Mouse (Mus musculus) limb, embryonic 14.5 days (tissue): ENCODE data around the gene Comp. TPM values are rescaled to one million over a fixed set of nuclear protein-coding genes. Genes with fewer than 3 reads are reported as not detected.

Experiments used
- ATAC-seq: fragments of 200-750 bp; cut with Nextera tagmentation; 2 replicates; pipeline ENCODE4 v1.8.0; 2017; ENCODE audit warnings: low read depth, moderate number of reproducible peaks, moderate TSS enrichment; ENCODE audit not compliant: low FRiP score
- DNase-seq: peaks from one replicate; pipeline ENCODE4 v3.0.0-alpha.2; 2015; ENCODE audit warnings: low spot score
- H3K27ac ChIP-seq: fragments of 300-500 bp; sonication (generic); replicated peaks from 2 replicates; pipeline ENCODE4 v1.5.1; 2014; ENCODE audit warnings: low read depth, mild to moderate bottlenecking, low read length, moderate library complexity, mixed read lengths
- H3K27me3 ChIP-seq: fragments of 300-500 bp; sonication (generic); 2 replicates; pipeline ENCODE4 v1.6.1; 2014; ENCODE audit warnings: low read length, mixed read lengths; ENCODE audit not compliant: control insufficient read depth, insufficient read depth
- H3K36me3 ChIP-seq: fragments of 300-500 bp; sonication (generic); 2 replicates; pipeline ENCODE4 v1.6.1; 2014; ENCODE audit warnings: mild to moderate bottlenecking, low read length, moderate library complexity, mixed read lengths; ENCODE audit not compliant: control insufficient read depth, insufficient read depth
- H3K4me1 ChIP-seq: fragments of 300-500 bp; sonication (generic); 2 replicates; pipeline ENCODE4 v1.6.1; 2014; ENCODE audit warnings: antibody characterized with exemption, low read length, mixed read lengths; ENCODE audit not compliant: control insufficient read depth, insufficient read depth
- H3K4me2 ChIP-seq: fragments of 300-500 bp; sonication (generic); replicated peaks from 2 replicates; pipeline ENCODE4 v1.6.1; 2014; ENCODE audit warnings: low read depth, mild to moderate bottlenecking, low read length, moderate library complexity; ENCODE audit not compliant: severe bottlenecking
- H3K4me3 ChIP-seq: fragments of 300-500 bp; sonication (generic); replicated peaks from 2 replicates; pipeline ENCODE4 v1.5.1; 2014; ENCODE audit warnings: low read length
- H3K9ac ChIP-seq: fragments of 300-500 bp; sonication (generic); 2 replicates; pipeline ENCODE4 v1.6.1; 2014; ENCODE audit warnings: mild to moderate bottlenecking, low read depth, low read length, moderate library complexity; ENCODE audit not compliant: severe bottlenecking
- H3K9me3 ChIP-seq: fragments of 300-500 bp; sonication (generic); 2 replicates; pipeline ENCODE4 v1.6.1; 2016; ENCODE audit warnings: low read length; ENCODE audit not compliant: control insufficient read depth
- POLR2A ChIP-seq: fragments of 200-500 bp; IDR thresholded peaks from 2 replicates; pipeline ENCODE4 v1.8.0; 2012; ENCODE audit warnings: inconsistent platforms, mild to moderate bottlenecking, moderate library complexity, borderline replicate concordance; ENCODE audit not compliant: insufficient read depth, insufficient read length; ENCODE audit errors: extremely low read depth
- WGBS: fragments of 180-500 bp; shearing (Covaris S2); extraction: QIAGEN DNeasy Blood & Tissue Kit; methylation state at CpG from one replicate; pipeline ENCODE4 v1.1.7; 2014; 5-methylcytosine and 5-hydroxymethylcytosine counted together
- polyA plus RNA-seq, 2 experiments: library from polyadenylated mRNA; depleted of rRNA in 1 of 2; stranded (reverse) in 1 of 2; unstranded in 1 of 2; fragments of >200 nt; fragmentation: Nextera tagmentation in 1 of 2; extraction: Ambion mirVana in 1 of 2; gene quantifications; 2 replicates each; pipeline versions ENCODE4 v1.2.1 to v1.2.3; 2012 to 2014

Comp gene
- polyA plus RNA-seq, 2 experiments = 46.3 to 136 TPM

GRCm38 (mm10) chr8:70329835-70330740 is 43.3 kb upstream of the Comp start:
- Histone ChIP-seq H3K4me1 (peaks cover 16% of the 10 kb centered on the region), H3K27ac (no peak overlapping the region), H3K9ac (0 out of 2 replicates have a peak overlapping the region, but pooled peaks have one; percentile 12), H3K4me2 (peak overlapping the region; percentile 34), H3K27me3 (no peaks in the 10 kb centered on the region), H3K9me3 (no peaks in the 10 kb centered on the region), H3K36me3 (peaks cover 65% of the 10 kb centered on the region), H3K4me3 (peak overlapping the region; percentile 6; the same call in 1 of the 2 replicates)
- ATAC-seq (no peak), DNase-seq (no peak)
- 12% methylated on average over 45 of the region's 45 CpGs for WGBS
- TF ChIP-seq POLR2A = no peak

- Histone ChIP-seq H3K36me3 (peaks cover 71% of the 10 kb centered on the region), H3K27me3 (no peaks in the 10 kb centered on the region), H3K4me2 (peak overlapping the region; percentile 34), H3K9ac (0 out of 2 replicates have a peak overlapping the region, but pooled peaks have one; percentile 12), H3K9me3 (no peaks in the 10 kb centered on the region), H3K4me3 (peak overlapping the region; percentile 6; the same call in 1 of the 2 replicates), H3K4me1 (peaks cover 16% of the 10 kb centered on the region), H3K27ac (no peak overlapping the region)
- ATAC-seq (peak; percentile 69), DNase-seq (peak; percentile 74)
- TF ChIP-seq POLR2A = no peak
- WGBS = 30% methylated on average over 46 of the region's 53 CpGs
These were observed 42.5 kb upstream of the Comp start for GRCm38 (mm10) chr8:70330741-70331364.

- Histone ChIP-seq H3K27ac (peak overlapping the region; percentile 33; the same call in 1 of the 2 replicates), H3K4me1 (peaks cover 16% of the 10 kb centered on the region), H3K36me3 (peaks cover 78% of the 10 kb centered on the region), H3K9me3 (no peaks in the 10 kb centered on the region), H3K9ac (peak overlapping the region; percentile 21; the same call in 1 of the 2 replicates), H3K27me3 (no peaks in the 10 kb centered on the region), H3K4me2 (no peak overlapping the region), H3K4me3 (no peak overlapping the region)
- WGBS = 69% methylated on average over 19 of the region's 19 CpGs
- ATAC-seq = no peak
- no peak for TF ChIP-seq POLR2A
- DNase-seq = no peak
These were observed 41.8 kb upstream of the Comp start for GRCm38 (mm10) chr8:70331526-70331925.

DNA sequence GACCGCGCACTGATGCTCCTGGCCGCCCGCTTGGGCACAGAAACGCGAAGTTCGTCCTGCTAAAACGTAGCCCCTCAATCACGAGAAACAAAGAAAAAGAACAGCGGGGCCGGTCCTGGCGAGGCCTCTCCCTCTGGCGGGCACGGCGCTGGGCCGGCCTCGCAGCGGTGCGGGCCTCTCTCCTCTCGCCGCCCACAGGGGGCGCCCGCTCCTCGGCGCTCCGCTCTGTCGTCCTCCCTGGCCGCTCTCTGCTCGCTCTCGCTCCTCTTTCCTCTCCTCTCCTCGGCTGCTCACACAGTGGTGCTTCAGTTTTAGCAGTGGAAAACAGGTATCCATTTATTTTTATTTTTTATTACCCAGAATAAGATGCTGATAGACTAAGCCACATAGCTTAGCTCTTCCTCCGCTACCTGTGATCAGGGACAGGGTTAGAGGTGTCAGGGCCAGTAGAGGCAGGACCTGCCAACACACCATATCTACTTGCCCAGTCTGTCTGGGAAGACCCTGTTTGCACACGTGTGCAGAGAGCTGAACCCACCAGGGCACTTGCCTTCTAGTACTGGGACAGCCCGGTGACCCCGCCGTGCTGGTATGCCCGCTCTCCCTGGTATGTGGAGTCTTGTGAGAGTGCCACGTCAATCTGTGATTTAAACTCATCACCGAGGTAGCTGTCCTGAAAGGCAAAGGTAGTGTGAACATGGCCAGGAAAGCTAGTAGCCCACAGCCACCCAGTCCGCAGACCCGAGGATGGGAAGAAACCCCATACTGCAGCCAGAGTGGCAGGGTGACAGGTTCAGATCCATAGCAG is 41.1 kb upstream of the Comp start:
- Histone ChIP-seq H3K27ac (no peak overlapping the region), H3K4me2 (peak overlapping the region; percentile 25), H3K4me1 (peaks cover 16% of the 10 kb centered on the region), H3K9me3 (no peaks in the 10 kb centered on the region), H3K4me3 (no peak overlapping the region), H3K36me3 (peaks cover 84% of the 10 kb centered on the region), H3K9ac (no peak overlapping the region), H3K27me3 (no peaks in the 10 kb centered on the region)
- no peak for TF ChIP-seq POLR2A
- 26% methylated on average over 40 of the region's 41 CpGs for WGBS
- DNase-seq (peak; percentile 74), ATAC-seq (peak; percentile 84)

- Histone ChIP-seq H3K4me3 (no peak overlapping the region), H3K4me1 (peaks cover 16% of the 10 kb centered on the region), H3K27ac (no peak overlapping the region), H3K9me3 (no peaks in the 10 kb centered on the region), H3K27me3 (no peaks in the 10 kb centered on the region), H3K36me3 (peaks cover 85% of the 10 kb centered on the region), H3K4me2 (no peak overlapping the region), H3K9ac (no peak overlapping the region)
- no peak for ATAC-seq
- WGBS = 92% methylated on average over 6 of the region's 6 CpGs
- TF ChIP-seq POLR2A = no peak
- no peak for DNase-seq
These were observed 40.5 kb upstream of the Comp start for GRCm38 (mm10) chr8:70332878-70333202.
